Mouse (Mus musculus) embryonic facial prominence, embryonic 14.5 days (tissue): Measurements from ENCODE around the gene Syt14. TPM values are rescaled to one million over a fixed set of nuclear protein-coding genes. Genes with fewer than 3 reads are reported as not detected.

Source experiments
- ATAC-seq: fragments of 200-750 bp; cut with Nextera tagmentation; 2 replicates; pipeline ENCODE4 v1.8.0; 2017; ENCODE audit warnings: low read depth, moderate number of reproducible peaks, moderate TSS enrichment
- DNase-seq: peaks from one replicate; pipeline ENCODE4 v3.0.0-alpha.2; 2015; ENCODE audit warnings: low spot score
- H3K27ac ChIP-seq: fragments of 300-500 bp; sonication (generic); replicated peaks from 2 replicates; pipeline ENCODE4 v1.5.1; 2014; ENCODE audit warnings: low read depth, mild to moderate bottlenecking, low read length, moderate library complexity
- H3K27me3 ChIP-seq: fragments of 300-500 bp; sonication (generic); replicated peaks from 2 replicates; pipeline ENCODE4 v1.6.1; 2014; ENCODE audit warnings: low read length; ENCODE audit not compliant: control insufficient read depth, insufficient read depth
- H3K36me3 ChIP-seq: fragments of 300-500 bp; sonication (generic); 2 replicates; pipeline ENCODE4 v1.6.1; 2014; ENCODE audit warnings: low read length, mixed read lengths; ENCODE audit not compliant: control insufficient read depth, insufficient read depth
- H3K4me1 ChIP-seq: fragments of 300-500 bp; sonication (generic); 2 replicates; pipeline ENCODE4 v1.6.1; 2014; ENCODE audit warnings: antibody characterized with exemption, low read length; ENCODE audit not compliant: control insufficient read depth, insufficient read depth
- H3K4me2 ChIP-seq: fragments of 300-500 bp; sonication (generic); 2 replicates; pipeline ENCODE4 v1.6.1; 2014; ENCODE audit warnings: low read depth, mild to moderate bottlenecking, low read length, moderate library complexity, mixed read lengths
- H3K4me3 ChIP-seq: fragments of 300-500 bp; sonication (generic); 2 replicates; pipeline ENCODE4 v1.5.1; 2014; ENCODE audit warnings: low read depth, mild to moderate bottlenecking, low read length
- H3K9ac ChIP-seq: fragments of 300-500 bp; sonication (generic); 2 replicates; pipeline ENCODE4 v1.6.1; 2014; ENCODE audit warnings: low read depth, mild to moderate bottlenecking, low read length, moderate library complexity, mixed read lengths
- H3K9me3 ChIP-seq: fragments of 300-500 bp; sonication (generic); 2 replicates; pipeline ENCODE4 v1.6.1; 2016; ENCODE audit warnings: low read length; ENCODE audit not compliant: control insufficient read depth
- WGBS: fragments of 180-500 bp; shearing (Covaris S2); extraction: QIAGEN DNeasy Blood & Tissue Kit; methylation state at CpG from one replicate; pipeline ENCODE4 v1.1.7; 2014; 5-methylcytosine and 5-hydroxymethylcytosine counted together
- polyA plus RNA-seq: library from polyadenylated mRNA; unstranded; fragments of >200 nt; fragmentation: Nextera tagmentation; extraction: Ambion mirVana; gene quantifications from 2 replicates; pipeline ENCODE4 v1.2.1, GENCODE M21; 2014

The Syt14 gene
- polyA plus RNA-seq = 2.2 and 2.4 TPM in 2 replicates

- H3K4me2 ChIP-seq = peak within 1 kb of the TSS; percentile 86
- peak within 1 kb of the TSS; percentile 64 for H3K9ac ChIP-seq
- H3K36me3 ChIP-seq = no peaks in the 10 kb centered on the region
- under 1% methylated on average over 47 of the region's 67 CpGs for WGBS
- peaks cover 7% of the 10 kb centered on the region for H3K4me1 ChIP-seq
- no peak within 1 kb of the TSS; the same call in 1 of the 2 replicates for H3K27ac ChIP-seq
- DNase-seq (peak; percentile 92), ATAC-seq (peak; percentile 96)
- no peaks in the 10 kb centered on the region for H3K9me3 ChIP-seq
- peak within 1 kb of the TSS; percentile 74 for H3K4me3 ChIP-seq
- no peaks in the 10 kb centered on the region; the same call in 1 of the 2 replicates for H3K27me3 ChIP-seq
These were observed at the start of gene Syt14 for GRCm38 (mm10) chr1:193035371-193036238. Syt14 (minus strand) TSS chr1:193035775.

GRCm38 (mm10) chr1:193084016-193084415 lies 48.4 kb upstream of the Syt14 start:
- no peak for ATAC-seq

GRCm38 (mm10) chr1:193083051-193083450 lies 47.5 kb upstream of the Syt14 start:
- 48% methylated on average over 7 of the region's 7 CpGs for WGBS
- DNase-seq = no peak
- no peak overlapping the region for H3K9ac ChIP-seq
- no peaks in the 10 kb centered on the region for H3K9me3 ChIP-seq
- no peak overlapping the region for H3K27ac ChIP-seq
- peaks cover 10% of the 10 kb centered on the region; the same call in 1 of the 2 replicates for H3K4me1 ChIP-seq
- H3K4me3 ChIP-seq = no peak overlapping the region
- no peak overlapping the region for H3K4me2 ChIP-seq
- H3K27me3 ChIP-seq = no peaks in the 10 kb centered on the region
- no peaks in the 10 kb centered on the region for H3K36me3 ChIP-seq
- ATAC-seq = no peak

More at GRCm38 (mm10) chr1:193084016-193084415, 48.4 kb upstream of the Syt14 start:
- no peak for DNase-seq
- Histone ChIP-seq H3K9me3 (no peaks in the 10 kb centered on the region), H3K9ac (no peak overlapping the region), H3K27ac (no peak overlapping the region), H3K27me3 (no peaks in the 10 kb centered on the region), H3K4me3 (no peak overlapping the region), H3K36me3 (no peaks in the 10 kb centered on the region), H3K4me1 (peaks cover 10% of the 10 kb centered on the region; the same call in 1 of the 2 replicates), H3K4me2 (no peak overlapping the region)
- 100% methylated on average over 1 of the region's 1 CpGs for WGBS

GRCm38 (mm10) chr1:193082311-193082921 lies 46.8 kb upstream of the Syt14 start:
- DNase-seq (peak; percentile 61), ATAC-seq (no peak; the same call in 1 of the 2 replicates)
- no peak overlapping the region for H3K4me2 ChIP-seq
- no peak overlapping the region for H3K9ac ChIP-seq
- H3K4me1 ChIP-seq = peaks cover 10% of the 10 kb centered on the region; the same call in 1 of the 2 replicates
- H3K27ac ChIP-seq = no peak overlapping the region
- 39% methylated on average over 10 of the region's 10 CpGs for WGBS
- H3K4me3 ChIP-seq = no peak overlapping the region
- no peaks in the 10 kb centered on the region for H3K9me3 ChIP-seq
- no peaks in the 10 kb centered on the region for H3K36me3 ChIP-seq
- no peaks in the 10 kb centered on the region for H3K27me3 ChIP-seq

- no peaks in the 10 kb centered on the region for H3K9me3 ChIP-seq
- ATAC-seq (no peak), DNase-seq (no peak)
- no peak overlapping the region for H3K27ac ChIP-seq
- H3K27me3 ChIP-seq = no peaks in the 10 kb centered on the region
- H3K4me2 ChIP-seq = no peak overlapping the region
- 85% methylated on average over 3 of the region's 3 CpGs for WGBS
- H3K4me3 ChIP-seq = no peak overlapping the region
- H3K36me3 ChIP-seq = no peaks in the 10 kb centered on the region
- no peaks in the 10 kb centered on the region for H3K4me1 ChIP-seq
- no peak overlapping the region for H3K9ac ChIP-seq
These were observed 27.0 kb upstream of the Syt14 start for GRCm38 (mm10) chr1:193062618-193063017.

GRCm38 (mm10) chr1:193060167-193060566 lies 24.6 kb upstream of the Syt14 start:
- DNase-seq (no peak), ATAC-seq (no peak)
- 72% methylated on average over 2 of the region's 2 CpGs for WGBS
- Histone ChIP-seq H3K9ac (no peak overlapping the region), H3K4me1 (no peaks in the 10 kb centered on the region), H3K9me3 (no peaks in the 10 kb centered on the region), H3K27me3 (no peaks in the 10 kb centered on the region), H3K27ac (no peak overlapping the region), H3K4me3 (no peak overlapping the region), H3K4me2 (no peak overlapping the region), H3K36me3 (no peaks in the 10 kb centered on the region)

GRCm38 (mm10) chr1:193059596-193059995 lies 24.0 kb upstream of the Syt14 start:
- no peaks in the 10 kb centered on the region for H3K4me1 ChIP-seq
- ATAC-seq = no peak
- no peaks in the 10 kb centered on the region for H3K27me3 ChIP-seq
- no peaks in the 10 kb centered on the region for H3K9me3 ChIP-seq
- no peaks in the 10 kb centered on the region for H3K36me3 ChIP-seq
- no peak overlapping the region for H3K4me3 ChIP-seq
- WGBS = 72% methylated on average over 5 of the region's 5 CpGs
- no peak for DNase-seq
- H3K27ac ChIP-seq = no peak overlapping the region
- no peak overlapping the region for H3K9ac ChIP-seq
- H3K4me2 ChIP-seq = no peak overlapping the region

- DNase-seq (no peak), ATAC-seq (no peak)
These were observed 18.8 kb upstream of the Syt14 start for GRCm38 (mm10) chr1:193054401-193054800.

More at GRCm38 (mm10) chr1:193054401-193054800, 18.8 kb upstream of the Syt14 start:
- Histone ChIP-seq H3K4me2 (no peak overlapping the region), H3K36me3 (no peaks in the 10 kb centered on the region), H3K4me3 (no peak overlapping the region), H3K4me1 (no peaks in the 10 kb centered on the region), H3K27ac (no peak overlapping the region), H3K9me3 (no peaks in the 10 kb centered on the region), H3K9ac (no peak overlapping the region), H3K27me3 (no peaks in the 10 kb centered on the region)
- WGBS = 48% methylated on average over 5 of the region's 5 CpGs
